ENCODE assay signal across 15 mouse cellular contexts in genomic region chr10:117358891-117359290, GRCm38 (mm10). TPM values are rescaled to one million over a fixed set of nuclear protein-coding genes. Genes with fewer than 3 reads are reported as not detected.
DNase-seq lines count a peak whose midpoint lies in the region; TF ChIP-seq lines count a peak whose summit lies in the region.
"Had no signal": no experiment of that assay in that cellular context is flagged by ENCODE, and none has a peak within 500 bp of the region (broad histone marks: within the 10 kb centered on the region; RNA-seq: fewer than 3 reads in every experiment).

No protein-coding gene starts in this region.

- no peak for TF ChIP-seq POLR2A in liver, adult 2 months (IDR thresholded peaks at IDR 0.05; ENCODE audit: extremely low read depth, insufficient read depth, low read length)

- H3K27ac ChIP-seq in liver, adult 2 months (replicated peaks; ENCODE audit: insufficient read depth, low read depth, low read length), result peak overlapping the region; percentile 47; the same call in 1 of the 2 replicates

- peak; percentile 96 for DNase-seq in liver, adult 2 months (ENCODE audit: extremely low read depth, low read depth, low spot score)
- DNase-seq in liver, result no peak
- DNase-seq: adrenal gland, adult 2 months; adrenal gland, adult 8-10 months; adrenal gland, postnatal 10 days; adrenal gland, postnatal 14 days; adrenal gland, postnatal 25 days; adrenal gland, postnatal 36 days; B cell, adult 2 months; cerebellum, adult 11 months; cerebellum, adult 11-12 months; cerebellum, adult 18-20 months; cerebellum, adult 2 months had no signal

- H3K36me3 ChIP-seq in liver, adult 2 months (ENCODE audit: control insufficient read depth, insufficient read depth, low read length), result peaks cover 52% of the 10 kb centered on the region

- no peak overlapping the region for H3K9ac ChIP-seq in liver, adult 2 months (ENCODE audit: low read depth, low read length)

- TF ChIP-seq CTCF in liver, adult 2 months (IDR thresholded peaks at IDR 0.05; ENCODE audit: low read depth, low read length), result no peak

- peaks cover 2% of the 10 kb centered on the region for H3K4me1 ChIP-seq in liver, adult 2 months (ENCODE audit: control insufficient read depth, insufficient read depth, low read length)

- H3K27me3 ChIP-seq in liver, adult 2 months (ENCODE audit: control insufficient read depth, insufficient read depth, low read length), result no peaks in the 10 kb centered on the region
- H3K27me3 ChIP-seq: CH12.LX, Patski had no signal

- peaks cover 5% of the 10 kb centered on the region; the same call in 1 of the 2 replicates for H3K79me2 ChIP-seq in liver, adult 2 months (ENCODE audit: control insufficient read depth, insufficient read depth, low read length)

- H3K4me3 ChIP-seq in liver, adult 2 months (ENCODE audit: insufficient read depth, low read depth, low read length), result no peak overlapping the region

- 34% methylated on average over 11 of the region's 11 CpGs for WGBS in liver, adult 2 months

RNA-seq across cellular contexts. Expression of gene Cpsf6, which starts 20.9 kb away (rescaled TPM):
- 32.8 and 33.1 TPM in 2 replicates for total RNA-seq in liver, adult 2 months (2014; rRNA removed)
- 17.0 and 23.7 TPM in 2 replicates for polyA plus RNA-seq in liver, adult 2 months (2012; rRNA removed)
